Mouse (Mus musculus) liver, postnatal 0 days (tissue): ENCODE results near the gene Sptssa. TPM values are rescaled to one million over a fixed set of nuclear protein-coding genes. Genes with fewer than 3 reads are reported as not detected.
A peak's percentile ranks its signal among the peaks of the same experiment; 100 is the strongest.

Experiments used
- ATAC-seq: fragments of 200-750 bp; cut with Nextera tagmentation; 2 replicates; pipeline ENCODE4 v1.8.0; 2017; ENCODE audit warnings: mild to moderate bottlenecking, moderate library complexity
- DNase-seq: peaks from one replicate; pipeline ENCODE4 v3.0.0-alpha.2; 2016
- H3K27ac ChIP-seq: fragments of 300-500 bp; sonication (generic); 2 replicates; pipeline ENCODE4 v1.5.1; 2014; ENCODE audit warnings: antibody characterized with exemption, moderate library complexity, mild to moderate bottlenecking, low read depth
- H3K27me3 ChIP-seq: fragments of 300-500 bp; sonication (generic); 2 replicates; pipeline ENCODE4 v1.6.1; 2014; ENCODE audit warnings: low read length, control low read depth, mixed read lengths; ENCODE audit not compliant: insufficient read depth
- H3K36me3 ChIP-seq: fragments of 300-500 bp; sonication (generic); replicated peaks from 2 replicates; pipeline ENCODE4 v1.6.1; 2014; ENCODE audit warnings: mild to moderate bottlenecking, control low read depth, low read length, moderate library complexity, mixed read lengths; ENCODE audit not compliant: insufficient read depth
- H3K4me1 ChIP-seq: fragments of 300-500 bp; sonication (generic); 2 replicates; pipeline ENCODE4 v1.6.1; 2014; ENCODE audit warnings: antibody characterized with exemption, mild to moderate bottlenecking, control low read depth; ENCODE audit not compliant: insufficient read depth
- H3K4me2 ChIP-seq: fragments of 300-500 bp; sonication (generic); 2 replicates; pipeline ENCODE4 v1.6.1; 2014; ENCODE audit warnings: low read depth, mild to moderate bottlenecking, low read length, moderate library complexity, mixed read lengths
- H3K4me3 ChIP-seq: fragments of 300-500 bp; sonication (generic); 2 replicates; pipeline ENCODE4 v1.5.1; 2014; ENCODE audit warnings: low read depth, low read length
- H3K9ac ChIP-seq: fragments of 300-500 bp; sonication (generic); replicated peaks from 2 replicates; pipeline ENCODE4 v1.6.1; 2014; ENCODE audit warnings: mild to moderate bottlenecking, moderate library complexity
- H3K9me3 ChIP-seq: fragments of 300-500 bp; sonication (generic); 2 replicates; pipeline ENCODE4 v1.6.1; 2016; ENCODE audit warnings: mild to moderate bottlenecking, control low read depth, low read length, mixed read lengths
- CTCF ChIP-seq: sonication (generic); IDR thresholded peaks from 2 replicates; pipeline ENCODE4 v1.5.1; 2016; ENCODE audit warnings: antibody characterized with exemption, low read depth
- EP300 ChIP-seq: IDR thresholded peaks from 2 replicates; pipeline ENCODE4 v1.6.1; 2016; ENCODE audit warnings: antibody characterized with exemption, low read depth, mild to moderate bottlenecking
- WGBS: fragments of 180-500 bp; shearing (Covaris S2); extraction: QIAGEN DNeasy Blood & Tissue Kit; methylation state at CpG from one replicate; pipeline ENCODE4 v1.1.7; 2014; ENCODE audit not compliant: insufficient replicate concordance; 5-methylcytosine and 5-hydroxymethylcytosine counted together
- polyA plus RNA-seq: library from polyadenylated mRNA; unstranded; fragments of >200 nt; fragmentation: Nextera tagmentation; extraction: Ambion mirVana; gene quantifications from 2 replicates; pipeline ENCODE4 v1.2.1, GENCODE M21; 2015

The Sptssa gene
- polyA plus RNA-seq, result 119 and 134 TPM in 2 replicates

DNA sequence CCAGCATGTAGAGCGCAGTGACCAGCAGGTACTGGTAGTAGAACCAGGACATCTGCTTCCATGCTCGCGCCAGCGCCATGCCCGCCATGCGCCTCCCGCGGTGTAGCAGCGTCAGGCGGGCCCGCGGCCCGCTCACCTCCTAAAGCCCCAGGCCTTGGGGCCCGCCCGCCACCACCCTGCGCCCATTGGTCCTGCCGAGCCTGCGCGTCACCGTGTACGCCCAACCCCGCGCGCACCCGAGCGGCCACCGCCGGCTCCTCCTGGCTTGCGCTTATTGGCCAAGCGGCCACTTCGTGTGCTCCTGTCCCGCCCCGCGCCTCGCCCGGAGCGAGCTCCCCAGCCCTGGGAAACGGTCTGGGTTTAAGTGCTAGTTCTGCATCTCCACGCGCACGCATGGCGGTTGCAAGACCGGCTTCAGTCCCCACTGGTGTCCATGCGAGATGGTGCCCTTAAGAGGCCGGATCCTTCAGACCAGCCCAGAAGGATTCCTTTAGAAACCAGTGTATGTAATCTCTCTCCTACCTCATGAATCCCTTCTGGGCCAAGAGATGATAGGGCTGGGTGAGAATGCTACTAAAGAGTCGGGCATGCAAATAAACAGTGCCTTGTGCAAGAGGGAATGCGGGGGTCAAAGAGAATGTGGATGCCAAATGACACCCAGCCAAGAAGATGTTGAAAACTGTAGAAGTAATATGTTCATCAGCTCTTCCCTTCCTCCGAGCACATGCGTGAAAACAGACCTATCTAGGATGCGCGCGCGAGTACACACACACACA lies at the start of gene Sptssa:
Gene Sptssa (minus strand): TSS at position 178 of the 776 bp plus-strand sequence.
- DNase-seq, result peak; percentile 98
- H3K4me3 ChIP-seq, result peak within 1 kb of the TSS; percentile 72
- peaks cover 42% of the 10 kb centered on the region for H3K4me1 ChIP-seq
- peak within 1 kb of the TSS; percentile 84 for H3K9ac ChIP-seq
- peak within 1 kb of the TSS; percentile 82 for H3K4me2 ChIP-seq
- no peaks in the 10 kb centered on the region for H3K36me3 ChIP-seq
- TF ChIP-seq EP300, result no peak
- peak; percentile 28 for TF ChIP-seq CTCF
- no peaks in the 10 kb centered on the region for H3K27me3 ChIP-seq
- no peaks in the 10 kb centered on the region for H3K9me3 ChIP-seq
- ATAC-seq, result peak; percentile 99
- WGBS, result 10% methylated on average over 43 of the region's 53 CpGs
- H3K27ac ChIP-seq, result peak within 1 kb of the TSS; percentile 90

GRCm38 (mm10) chr12:54699394-54699793 lies 43.0 kb upstream of the Sptssa start:
- Histone ChIP-seq H3K4me2 (no peak overlapping the region), H3K27ac (no peak overlapping the region), H3K9me3 (no peaks in the 10 kb centered on the region), H3K36me3 (no peaks in the 10 kb centered on the region), H3K4me1 (peaks cover 7% of the 10 kb centered on the region), H3K9ac (no peak overlapping the region), H3K4me3 (no peak overlapping the region), H3K27me3 (no peaks in the 10 kb centered on the region)
- no peak for DNase-seq
- 54% methylated on average over 7 of the region's 7 CpGs for WGBS
- TF ChIP-seq CTCF, result no peak
- no peak for TF ChIP-seq EP300
- ATAC-seq, result no peak

GRCm38 (mm10) chr12:54697791-54698250 lies 41.4 kb upstream of the Sptssa start:
- no peak overlapping the region for H3K4me3 ChIP-seq
- peaks cover 9% of the 10 kb centered on the region for H3K4me1 ChIP-seq
- H3K9ac ChIP-seq, result no peak overlapping the region
- TF ChIP-seq EP300, result no peak
- no peak for TF ChIP-seq CTCF
- ATAC-seq, result no peak
- H3K4me2 ChIP-seq, result no peak overlapping the region
- H3K27me3 ChIP-seq, result no peaks in the 10 kb centered on the region
- no peak for DNase-seq
- H3K9me3 ChIP-seq, result no peaks in the 10 kb centered on the region
- 44% methylated on average over 6 of the region's 6 CpGs for WGBS
- no peak overlapping the region for H3K27ac ChIP-seq
- peaks cover 1% of the 10 kb centered on the region for H3K36me3 ChIP-seq

DNA sequence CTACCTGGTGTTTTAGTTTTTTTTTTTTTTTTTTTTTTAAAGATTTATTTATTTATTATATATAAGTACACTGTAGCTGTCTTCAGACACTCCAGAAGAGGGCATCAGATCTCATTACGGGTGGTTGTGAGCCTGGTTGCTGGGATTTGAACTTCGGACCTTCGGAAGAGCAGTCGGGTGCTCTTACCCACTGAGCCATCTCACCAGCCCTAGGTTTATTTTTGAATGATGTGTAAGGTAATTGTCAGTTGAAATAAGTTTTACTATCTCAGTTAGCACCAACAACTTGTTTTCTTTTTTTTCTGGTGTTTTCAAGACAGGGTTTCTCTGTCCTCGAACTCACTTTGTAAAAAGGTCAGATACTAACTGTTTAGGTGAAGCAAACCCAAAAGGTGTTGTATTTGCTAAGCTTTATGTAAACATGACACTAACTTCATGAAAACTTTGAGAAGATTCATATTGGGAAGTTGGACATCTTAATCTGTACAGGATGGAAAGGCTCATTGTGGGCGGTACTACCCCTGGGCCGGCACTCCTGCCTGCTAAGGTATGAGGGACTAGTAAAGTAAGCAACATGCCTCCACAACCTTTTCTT lies 40.7 kb upstream of the Sptssa start:
- peak; percentile 22 for DNase-seq
- ATAC-seq, result peak; percentile 60
- no peak overlapping the region for H3K4me2 ChIP-seq
- no peak overlapping the region for H3K9ac ChIP-seq
- H3K9me3 ChIP-seq, result no peaks in the 10 kb centered on the region
- peaks cover 8% of the 10 kb centered on the region for H3K36me3 ChIP-seq
- no peaks in the 10 kb centered on the region for H3K27me3 ChIP-seq
- WGBS, result 11% methylated on average over 7 of the region's 7 CpGs
- TF ChIP-seq EP300 (no peak), CTCF (peak; percentile 23; the same call in 1 of the 2 replicates)
- peaks cover 9% of the 10 kb centered on the region for H3K4me1 ChIP-seq
- H3K27ac ChIP-seq, result peak overlapping the region; percentile 52
- H3K4me3 ChIP-seq, result no peak overlapping the region

GRCm38 (mm10) chr12:54696242-54697002 lies 40.0 kb upstream of the Sptssa start:
- ATAC-seq, result peak; percentile 78
- Histone ChIP-seq H3K9ac (peak overlapping the region; percentile 85), H3K36me3 (peaks cover 13% of the 10 kb centered on the region), H3K4me1 (peaks cover 9% of the 10 kb centered on the region), H3K9me3 (no peaks in the 10 kb centered on the region), H3K4me3 (peak overlapping the region; percentile 67), H3K27me3 (no peaks in the 10 kb centered on the region), H3K27ac (peak overlapping the region; percentile 93), H3K4me2 (peak overlapping the region; percentile 94)
- WGBS, result under 1% methylated on average over 32 of the region's 32 CpGs
- peak; percentile 93 for DNase-seq
- TF ChIP-seq EP300 (peak; percentile 85), CTCF (no peak)
